Comparison of ENCODE assay signal across 9 mouse cellular contexts in the genomic region with DNA sequence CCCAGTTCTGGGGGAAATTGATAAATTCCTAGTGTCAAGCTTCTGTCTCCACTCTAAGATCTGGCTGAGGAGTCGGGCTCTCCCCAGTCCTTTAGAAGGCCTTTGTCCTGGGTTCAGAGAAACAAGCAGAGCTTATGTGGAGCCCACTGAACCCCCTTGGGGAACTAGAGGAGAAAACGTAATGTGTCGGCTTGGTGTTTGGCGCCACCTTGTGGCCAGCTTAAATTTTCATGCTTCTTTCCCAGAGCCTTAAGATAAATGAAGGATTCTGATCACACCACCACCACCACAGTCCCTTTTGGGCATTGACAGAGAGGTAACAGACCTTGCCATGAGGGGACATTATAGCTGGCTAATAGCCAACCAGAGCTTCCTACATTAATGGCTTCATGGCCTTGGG. TPM values are rescaled to one million over a fixed set of nuclear protein-coding genes. Genes with fewer than 3 reads are reported as not detected.
DNase-seq lines count a peak whose midpoint lies in the region; ATAC-seq and TF ChIP-seq lines count a peak whose summit lies in the region.
"Had no signal": no experiment of that assay in that cellular context is flagged by ENCODE, and none has a peak within 500 bp of the region (broad histone marks: within the 10 kb centered on the region; RNA-seq: fewer than 3 reads in every experiment).

No protein-coding gene starts in this region.

- no peak for ATAC-seq in forebrain, embryonic 13.5 days
- 0 out of 2 replicates have a peak, but pooled peaks have one; percentile 27 for ATAC-seq in megakaryocyte-erythroid progenitor cell, adult 5-6 weeks (replicated peaks; ENCODE audit: low FRiP score, low TSS enrichment, poor library complexity, severe bottlenecking)

- peaks cover 19% of the 10 kb centered on the region; the same call in 1 of the 2 replicates for H3K27me3 ChIP-seq in forebrain, embryonic 10.5 days (ENCODE audit: poor library complexity, severe bottlenecking)
- no peaks in the 10 kb centered on the region for H3K27me3 ChIP-seq in forebrain, embryonic 13.5 days
- no peaks in the 10 kb centered on the region for H3K27me3 ChIP-seq in testis, adult 2 months (ENCODE audit: control insufficient read depth, insufficient read depth, low read length)

- H3K4me2 ChIP-seq in forebrain, embryonic 13.5 days: no peak overlapping the region
- H3K4me2 ChIP-seq: limb, embryonic 15.5 days had no signal

- no peak for TF ChIP-seq POLR2A in bone marrow, adult 2 months (IDR thresholded peaks at IDR 0.05; ENCODE audit: borderline replicate concordance, control insufficient read depth, low read depth, low read length)
- TF ChIP-seq POLR2A in testis, adult 2 months (IDR thresholded peaks at IDR 0.05; ENCODE audit: control insufficient read depth, low read depth, low read length): no peak

- no peaks in the 10 kb centered on the region for H3K36me3 ChIP-seq in forebrain, embryonic 10.5 days (replicated peaks)
- H3K36me3 ChIP-seq in forebrain, embryonic 13.5 days (ENCODE audit: poor library complexity, severe bottlenecking): no peaks in the 10 kb centered on the region
- no peaks in the 10 kb centered on the region for H3K36me3 ChIP-seq in testis, adult 2 months (ENCODE audit: control insufficient read depth, insufficient read depth, low read length)
- H3K36me3 ChIP-seq: limb, embryonic 15.5 days had no signal

- 3% methylated on average over 4 of the region's 4 CpGs for WGBS in forebrain, embryonic 10.5 days
- WGBS in forebrain, embryonic 13.5 days: 0% methylated on average over 4 of the region's 4 CpGs
- 2% methylated on average over 4 of the region's 4 CpGs for WGBS in bone marrow, adult 2 months

- H3K9me3 ChIP-seq in forebrain, embryonic 10.5 days: no peaks in the 10 kb centered on the region
- H3K9me3 ChIP-seq in forebrain, embryonic 13.5 days (replicated peaks): no peaks in the 10 kb centered on the region
- H3K9me3 ChIP-seq: limb, embryonic 15.5 days had no signal

- H3K27ac ChIP-seq in forebrain, embryonic 10.5 days: no peak overlapping the region; the same call in 1 of the 2 replicates
- H3K27ac ChIP-seq in forebrain, embryonic 13.5 days: no peak overlapping the region
- H3K27ac ChIP-seq in bone marrow, adult 2 months (ENCODE audit: control insufficient read depth, insufficient read depth, low read depth, low read length, poor library complexity): no peak overlapping the region
- H3K27ac ChIP-seq in testis, adult 2 months (ENCODE audit: control insufficient read depth, insufficient read depth, low read depth, low read length): no peak overlapping the region
- H3K27ac ChIP-seq: limb, embryonic 15.5 days had no signal

- H3K4me1 ChIP-seq in forebrain, embryonic 10.5 days: peaks cover 56% of the 10 kb centered on the region
- peaks cover 43% of the 10 kb centered on the region for H3K4me1 ChIP-seq in forebrain, embryonic 13.5 days
- H3K4me1 ChIP-seq in bone marrow, adult 2 months (ENCODE audit: control insufficient read depth, insufficient read depth, low read length): peaks cover 2% of the 10 kb centered on the region; the same call in 1 of the 2 replicates
- H3K4me1 ChIP-seq in testis, adult 2 months (ENCODE audit: control insufficient read depth, insufficient read depth, low read length): peaks cover 10% of the 10 kb centered on the region

- no peak overlapping the region for H3K4me3 ChIP-seq in forebrain, embryonic 10.5 days
- no peak overlapping the region for H3K4me3 ChIP-seq in forebrain, embryonic 13.5 days
- no peak overlapping the region for H3K4me3 ChIP-seq in bone marrow, adult 2 months (replicated peaks; ENCODE audit: control insufficient read depth, low read depth, low read length)
- H3K4me3 ChIP-seq in testis, adult 2 months (ENCODE audit: control insufficient read depth, low read depth, low read length): no peak overlapping the region
- H3K4me3 ChIP-seq: limb, embryonic 15.5 days had no signal

- peak; percentile 78 for DNase-seq in forebrain, embryonic 10.5 days (ENCODE audit: extremely low spot score, low spot score)
- peak; percentile 68 for DNase-seq in 416B (ENCODE audit: low read depth)
- DNase-seq in forelimb bud, embryonic 11.5 days (ENCODE audit: low read depth, low spot score): peak; percentile 81
- peak; percentile 55 for DNase-seq in layer of hippocampus, adult 9-11 months

- no peak overlapping the region for H3K9ac ChIP-seq in forebrain, embryonic 13.5 days
- H3K9ac ChIP-seq: limb, embryonic 15.5 days had no signal

- TF ChIP-seq CTCF in bone marrow, adult 2 months (IDR thresholded peaks at IDR 0.05; ENCODE audit: control insufficient read depth, insufficient read depth, low read length): peak; percentile 72
- peak; percentile 65; the same call in 1 of the 2 replicates for TF ChIP-seq CTCF in testis, adult 2 months (IDR thresholded peaks at IDR 0.05; ENCODE audit: control insufficient read depth, insufficient read depth, insufficient replicate concordance, low read depth, low read length)

RNA-seq across cellular contexts. Expression of a gene that starts 0.7 kb away (rescaled TPM):
- polyA plus RNA-seq in forebrain, embryonic 10.5 days (2016; fragmentation: Nextera tagmentation; extraction: Ambion mirVana): 0.64 and 0.66 TPM in 2 replicates
- 0.23 and 0.31 TPM in 2 replicates for polyA plus RNA-seq in forebrain, embryonic 13.5 days (2015; fragmentation: Nextera tagmentation; extraction: Ambion mirVana)
- polyA plus RNA-seq in bone marrow, adult 2 months (2011; ENCODE audit: insufficient read depth, insufficient read length, low replicate concordance, missing spikeins): not detected in 2 replicates
- total RNA-seq in megakaryocyte-erythroid progenitor cell, adult 5-6 weeks (2014; fragmentation: Nextera tagmentation): not detected in 2 replicates
- 0.08 and 0.61 TPM in 2 replicates for total RNA-seq in megakaryocyte-erythroid progenitor cell, adult 5-6 weeks (2017)
- 0.29 and 0.62 TPM in 2 replicates for polyA plus RNA-seq in testis, adult 2 months (2012; rRNA removed)

RNA-seq across cellular contexts. Expression of a gene that starts 3.8 kb away (rescaled TPM):
- 265 and 279 TPM in 2 replicates for polyA plus RNA-seq in forebrain, embryonic 10.5 days (2016; fragmentation: Nextera tagmentation; extraction: Ambion mirVana)
- polyA plus RNA-seq in forebrain, embryonic 13.5 days (2015; fragmentation: Nextera tagmentation; extraction: Ambion mirVana): 155 and 171 TPM in 2 replicates
- polyA plus RNA-seq in bone marrow, adult 2 months (2011; ENCODE audit: insufficient read depth, insufficient read length, low replicate concordance, missing spikeins): 6.5 and 14.0 TPM in 2 replicates
- 2.3 and 7.1 TPM in 2 replicates for total RNA-seq in megakaryocyte-erythroid progenitor cell, adult 5-6 weeks (2014; fragmentation: Nextera tagmentation)
- total RNA-seq in megakaryocyte-erythroid progenitor cell, adult 5-6 weeks (2017): 3.1 and 3.6 TPM in 2 replicates
- polyA plus RNA-seq in testis, adult 2 months (2012; rRNA removed): 0.75 and 0.79 TPM in 2 replicates

Comparison
In these comparisons a context has a peak if more than half of its experiments do, and no peak if none do; other contexts are left out.
1. RNA of a gene that starts 3.8 kb away (polyA plus RNA-seq): 265 to 279 TPM in forebrain, embryonic 10.5 days and 155 to 171 TPM in forebrain, embryonic 13.5 days; 6.5 to 14.0 TPM in bone marrow, adult 2 months and 0.75 to 0.79 TPM in testis, adult 2 months; every median in the first group is over 10 times any median in the second.
2. Peak in every context shown above with its lines, with median percentiles within 50 percentile points of each other: DNase-seq.